Mouse (Mus musculus) heart, postnatal 25 days (tissue): ENCODE measurements around the gene Gpr68. TPM values are rescaled to one million over a fixed set of nuclear protein-coding genes. Genes with fewer than 3 reads are reported as not detected.
A peak's percentile ranks its signal among the peaks of the same experiment; 100 is the strongest.

Experiments used
- DNase-seq: peaks from one replicate; pipeline ENCODE4 v3.0.0; 2022; ENCODE audit warnings: low spot score
- intact Hi-C: fragments of 180-260 bp; cut with DNase I; formaldehyde crosslinking; loops from one replicate; pipeline ENCODE4 v1.15.1; 2025
- total RNA-seq, 2 experiments: library from RNA; stranded (reverse); gene quantifications; 2 replicates each; pipeline ENCODE4 v1.2.3; 2021

Gene Gpr68
- total RNA-seq, 2 experiments from 2014 or later = 0.23 to 0.92 TPM

DNA sequence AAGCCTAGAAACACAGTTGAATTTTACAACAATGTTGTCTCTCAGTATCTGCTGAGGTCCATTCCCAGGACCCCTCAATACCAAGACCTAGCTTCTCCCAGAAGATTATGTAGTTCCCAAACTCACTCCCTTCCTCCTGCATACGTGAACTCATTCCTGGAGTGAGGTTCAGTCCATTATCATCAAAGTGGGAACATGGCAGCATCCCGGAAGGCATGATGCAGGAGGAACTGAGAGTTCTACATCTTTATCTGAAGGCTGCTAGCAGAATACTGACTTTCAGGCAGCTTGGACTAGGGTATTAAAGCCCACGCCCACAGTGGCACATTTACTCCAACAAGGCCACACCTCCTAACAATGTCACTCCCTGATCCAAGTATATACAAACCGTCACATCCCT is 64.8 kb downstream of the Gpr68 start:
- intact Hi-C loops = loop anchor here (5.0 to 10.0 kb wide), 2 partner anchors 192 to 206 kb away; no protein-coding TSS in a partner anchor
- no peak for DNase-seq

DNA sequence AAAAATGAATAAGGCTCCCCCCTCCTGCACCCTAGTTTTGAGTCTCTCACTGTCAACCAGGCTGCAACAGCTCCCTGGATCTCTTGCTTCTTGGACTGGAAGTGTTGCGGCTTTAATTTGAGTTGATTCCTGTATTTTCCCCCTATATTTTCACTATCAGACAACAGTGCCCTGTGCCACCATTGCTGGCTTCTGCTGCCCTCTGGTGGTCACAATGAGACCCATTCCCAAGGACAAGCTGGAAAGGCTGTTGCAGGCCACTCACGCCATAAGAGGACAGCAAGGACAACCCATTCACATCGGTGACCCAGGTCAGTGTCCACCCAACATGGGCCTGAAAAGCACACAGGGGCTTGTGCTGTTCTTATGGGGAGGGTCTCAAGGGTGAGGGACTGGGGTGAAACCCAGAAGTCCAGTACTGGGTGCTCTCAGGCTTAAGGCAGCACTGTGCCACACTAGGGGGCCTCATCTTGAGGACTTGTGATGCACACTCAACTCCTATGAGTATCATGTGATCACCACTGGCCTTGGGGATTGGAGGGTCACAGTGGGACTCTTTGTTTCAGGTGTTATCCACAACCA is 66.7 kb downstream of the Gpr68 start:
- DNase-seq = peak; percentile 55
- intact Hi-C loops = loop anchor here (1.0 to 10.0 kb wide), 6 partner anchors 71 to 263 kb away; no protein-coding TSS in a partner anchor

DNA sequence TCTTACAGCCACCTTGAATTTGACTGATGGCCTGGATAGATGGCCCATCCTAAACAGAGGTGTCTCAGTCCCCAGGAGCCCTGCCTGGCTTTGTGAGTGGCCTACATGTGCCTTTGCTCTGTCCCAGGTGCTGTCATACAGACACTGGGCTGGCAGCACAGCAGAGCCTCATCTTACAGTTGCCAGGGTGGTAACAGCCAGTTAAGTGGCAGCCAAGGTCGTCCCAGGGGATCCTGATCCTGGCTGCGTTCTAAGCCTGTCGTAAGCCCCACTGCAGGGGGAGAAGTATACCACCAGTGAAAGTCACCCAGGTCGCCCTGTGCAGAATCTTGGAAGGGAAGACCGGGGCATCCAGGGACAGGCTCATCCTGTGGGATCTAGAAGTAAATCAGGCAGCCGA is 68.1 kb downstream of the Gpr68 start:
- DNase-seq = no peak
- intact Hi-C loops = loop anchor here (2.0 to 10.0 kb wide), 4 partner anchors 69 to 235 kb away; no protein-coding TSS in a partner anchor

DNA sequence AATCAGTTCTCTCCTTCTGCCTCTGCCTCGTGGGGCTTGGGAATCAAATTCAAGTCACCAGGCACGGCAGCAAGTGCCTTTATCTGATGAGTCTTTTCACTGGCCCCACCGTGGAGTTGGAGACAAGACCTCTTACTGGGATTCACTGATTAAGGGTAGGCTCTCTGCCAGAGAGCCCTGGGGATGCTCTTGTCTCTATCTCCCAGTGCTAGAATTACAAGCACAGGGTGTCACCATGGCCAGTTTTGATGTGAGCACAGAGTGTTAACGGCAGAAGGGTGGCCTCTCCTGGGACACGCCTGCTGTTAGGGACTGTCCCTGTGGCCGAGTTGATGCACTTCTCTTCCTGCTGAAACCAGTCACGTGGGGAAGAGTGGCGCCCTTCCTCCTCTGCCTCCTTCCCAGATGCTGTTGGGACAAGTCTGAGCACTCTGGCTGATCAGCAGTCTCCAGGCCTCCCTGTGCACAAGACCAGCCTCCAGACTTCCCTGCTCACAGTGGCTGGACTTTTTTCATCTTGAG is 68.9 kb downstream of the Gpr68 start:
- no peak for DNase-seq
- intact Hi-C loops = no loop called here

DNA sequence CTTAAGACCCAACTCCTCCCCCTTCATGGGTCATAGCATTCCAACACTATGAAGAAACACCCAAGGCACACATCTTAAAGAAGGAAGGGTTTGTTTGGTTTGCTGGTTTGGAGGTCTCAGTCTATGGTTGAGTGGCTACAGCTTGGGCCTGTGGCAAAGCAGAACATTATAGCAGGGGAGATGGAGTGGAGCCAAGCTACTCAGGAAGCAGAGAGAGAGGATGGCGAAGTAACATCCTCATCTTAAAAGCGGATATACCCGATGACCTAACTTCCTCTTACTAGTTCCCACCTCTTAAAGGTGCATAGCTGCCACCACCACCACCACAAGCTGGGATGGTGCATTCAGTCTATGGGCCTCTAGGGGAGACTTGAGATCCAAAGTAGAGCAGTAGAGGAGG is 70.8 kb downstream of the Gpr68 start:
- no peak for DNase-seq
- intact Hi-C loops = no loop called here

DNA sequence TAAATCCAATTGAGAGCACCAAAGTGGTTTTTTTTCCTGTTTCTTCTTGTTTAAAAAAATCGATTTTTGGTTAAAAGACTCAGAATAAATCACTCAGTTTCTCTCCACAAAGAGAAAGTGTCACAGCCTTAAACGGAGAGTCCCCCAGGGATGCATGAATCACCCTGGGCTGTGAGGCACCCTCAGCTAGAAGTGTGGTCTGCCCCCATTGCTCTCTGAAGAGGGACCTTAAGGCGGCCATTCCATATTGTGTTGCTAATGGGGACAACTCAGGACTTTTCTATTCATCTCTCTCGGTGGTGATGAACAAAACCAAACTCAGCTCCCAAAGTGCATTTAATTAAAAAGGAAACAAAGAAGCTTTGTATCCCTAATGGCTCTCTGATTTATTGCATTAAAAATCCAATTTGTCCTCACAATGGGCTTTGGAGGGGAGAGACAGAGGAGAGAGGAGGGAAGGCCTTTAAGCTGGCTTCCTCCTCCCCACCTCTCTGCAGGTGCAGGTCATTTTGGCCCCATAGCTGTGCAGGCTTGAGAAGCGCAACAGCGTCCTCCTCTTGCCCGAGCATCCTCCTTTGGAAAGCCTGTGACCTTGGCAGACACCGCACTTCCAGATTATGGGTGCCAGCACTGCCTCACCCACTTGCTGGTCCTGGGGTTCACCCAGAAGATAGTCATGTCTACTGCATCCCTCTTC is 76.2 kb downstream of the Gpr68 start:
- intact Hi-C loops = no loop called here

DNA sequence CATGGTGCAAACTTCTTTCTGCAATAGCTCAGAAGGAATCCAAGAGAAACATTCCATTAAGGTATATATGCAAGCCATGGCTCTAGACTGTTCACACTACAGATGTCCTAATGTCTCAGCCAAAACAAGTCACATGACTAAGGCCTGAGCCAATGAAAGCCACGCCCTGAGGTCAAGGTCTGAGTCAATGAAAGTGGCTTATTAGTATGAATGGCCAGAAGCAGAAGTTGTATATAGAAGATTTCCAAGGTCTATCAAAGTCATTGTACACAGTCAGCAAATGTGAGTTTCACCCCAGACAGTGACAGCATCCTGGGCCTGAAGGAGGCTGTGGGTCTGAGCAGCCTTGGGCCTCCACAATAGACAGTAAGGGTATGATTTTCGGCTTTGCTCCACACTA is 77.0 kb downstream of the Gpr68 start:
- intact Hi-C loops = no loop called here
- DNase-seq = no peak

More for the DNA sequence above, 76.2 kb downstream of the Gpr68 start:
- DNase-seq = no peak

Other genes starting within 250 kb of the Gpr68 start
- gene Rps6ka5, start 181.2 kb downstream of the Gpr68 start, total RNA-seq = 10 to 100 TPM; 12.9 to 14.7 TPM
- 10 to 100 TPM; 60.4 to 61.1 TPM for gene Dglucy, start 129.1 kb downstream of the Gpr68 start, total RNA-seq
- 1 to 10 TPM; 5.9 to 6.7 TPM for gene Ccdc88c, start 120.9 kb upstream of the Gpr68 start, total RNA-seq
- 10 to 100 TPM; 23.5 to 25.3 TPM for gene Ppp4r3a, start 175.5 kb upstream of the Gpr68 start, total RNA-seq